ENCODE assay signal across 10 mouse cellular contexts in the genomic region with DNA sequence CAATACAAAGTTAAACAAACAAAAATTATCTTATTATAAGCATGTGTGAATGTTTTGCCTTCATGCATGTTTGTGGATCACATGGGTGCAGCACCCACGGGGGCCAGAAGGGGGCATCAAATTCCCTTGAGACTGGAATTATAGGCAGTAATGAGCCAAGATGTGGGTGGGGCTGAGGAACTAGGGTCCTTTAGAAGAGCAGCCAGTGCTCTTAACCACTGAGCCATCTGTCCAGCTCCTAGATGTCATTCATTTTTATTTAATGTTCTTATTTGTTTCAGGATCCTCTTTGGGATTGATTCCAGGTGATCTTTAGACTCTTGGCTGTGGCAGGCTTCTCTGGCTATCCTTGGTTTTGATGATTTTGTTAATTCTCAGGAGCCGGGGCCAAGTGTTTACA. TPM values are rescaled to one million over a fixed set of nuclear protein-coding genes. Genes with fewer than 3 reads are reported as not detected.
DNase-seq lines count a peak whose midpoint lies in the region; TF ChIP-seq lines count a peak whose summit lies in the region.
"Had no signal": no experiment of that assay in that cellular context is flagged by ENCODE, and none has a peak within 500 bp of the region (broad histone marks: within the 10 kb centered on the region; RNA-seq: fewer than 3 reads in every experiment).

No protein-coding gene starts in this region.

- no peak for DNase-seq in layer of hippocampus, adult 2 months (ENCODE audit: low spot score in 2 of 2)
- no peak for DNase-seq in layer of hippocampus, adult 11-12 months (ENCODE audit: low spot score)
- peak; percentile 68 for DNase-seq in MEL (ENCODE audit: low read depth, low spot score)
- DNase-seq in lung, postnatal 36 days: peak; percentile 86
- DNase-seq in embryo, embryonic 11 days: no peak
- DNase-seq in urinary bladder, postnatal 36 days (ENCODE audit: low spot score in 2 of 2): no peak
- no peak for DNase-seq in ovary, postnatal 10 days (ENCODE audit: low spot score)

- no peaks in the 10 kb centered on the region for H3K79me2 ChIP-seq in MEL (ENCODE audit: control insufficient read depth, insufficient read depth, low read length, poor library complexity)

- TF ChIP-seq EP300 in MEL (IDR thresholded peaks at IDR 0.05; ENCODE audit: low read depth in 1 of 2, low read length in 2 of 2): no peak

- H3K4me3 ChIP-seq in layer of hippocampus, adult 2 months: no peak overlapping the region
- no peak overlapping the region for H3K4me3 ChIP-seq in MEL (ENCODE audit: control insufficient read depth in 1 of 2, insufficient read depth in 1 of 2, low read depth in 2 of 2, low read length in 2 of 2)
- no peak overlapping the region for H3K4me3 ChIP-seq in cortical plate, adult 2 months (ENCODE audit: insufficient read depth, low read length)
- H3K4me3 ChIP-seq: intestine, embryonic 15.5 days; midbrain, embryonic 10.5 days had no signal

- no peak for TF ChIP-seq POLR2A in MEL (IDR thresholded peaks at IDR 0.05; ENCODE audit: control insufficient read depth in 1 of 2, insufficient read depth in 1 of 2, low read depth in 1 of 2, low read length in 2 of 2, poor library complexity in 1 of 2)
- no peak for TF ChIP-seq POLR2A in cortical plate, adult 2 months (IDR thresholded peaks at IDR 0.05; ENCODE audit: extremely low read depth, insufficient read depth, low read length)

- H3K4me1 ChIP-seq in MEL (ENCODE audit: control insufficient read depth in 1 of 2, insufficient read depth in 2 of 2, low read length in 2 of 2): no peaks in the 10 kb centered on the region
- H3K4me1 ChIP-seq in cortical plate, adult 2 months (ENCODE audit: control insufficient read depth, insufficient read depth, low read length): no peaks in the 10 kb centered on the region
- H3K4me1 ChIP-seq: intestine, embryonic 15.5 days had no signal

- H3K27me3 ChIP-seq in MEL (ENCODE audit: control insufficient read depth in 1 of 2, insufficient read depth in 2 of 2, low read length in 2 of 2): peaks cover 7 to 10% of the 10 kb centered on the region in 2 experiments
- H3K27me3 ChIP-seq: intestine, embryonic 15.5 days had no signal

- H3K9me3 ChIP-seq in MEL (replicated peaks; ENCODE audit: insufficient read depth, low read length): no peaks in the 10 kb centered on the region
- H3K9me3 ChIP-seq: intestine, embryonic 15.5 days; midbrain, embryonic 10.5 days had no signal

- H3K9ac ChIP-seq in MEL (ENCODE audit: control insufficient read depth, low read depth, low read length, poor library complexity, severe bottlenecking): no peak overlapping the region
- H3K9ac ChIP-seq: intestine, embryonic 15.5 days had no signal

- peak; percentile 64 for TF ChIP-seq RAD21 in MEL (IDR thresholded peaks at IDR 0.05; ENCODE audit: low read depth, low read length)

- no peak overlapping the region for H3K27ac ChIP-seq in layer of hippocampus, adult 2 months
- H3K27ac ChIP-seq in MEL (ENCODE audit: control insufficient read depth, low read depth, low read length): no peak overlapping the region
- no peak overlapping the region for H3K27ac ChIP-seq in cortical plate, adult 2 months (ENCODE audit: insufficient read depth, low read length)
- H3K27ac ChIP-seq: intestine, embryonic 15.5 days; midbrain, embryonic 10.5 days had no signal

- no peaks in the 10 kb centered on the region for H3K36me3 ChIP-seq in MEL (ENCODE audit: control insufficient read depth in 1 of 2, insufficient read depth in 2 of 2, low read length in 2 of 2)
- H3K36me3 ChIP-seq: intestine, embryonic 15.5 days; midbrain, embryonic 10.5 days had no signal

- peak; percentile 63 for TF ChIP-seq CTCF in layer of hippocampus, adult 2 months (conservative IDR thresholded peaks at IDR 0.05)
- TF ChIP-seq CTCF in MEL (IDR thresholded peaks at IDR 0.05 in 2 of 3, conservative IDR thresholded peaks at IDR 0.05 in 1 of 3; ENCODE audit: control insufficient read depth in 1 of 3, insufficient read depth in 1 of 3, low read depth in 2 of 3, low read length in 3 of 3, poor library complexity in 1 of 3, severe bottlenecking in 1 of 3): peak; percentile 56 to 74 (median 72)
- 0 out of 2 replicates have a peak, but pooled peaks have one; percentile 15 for TF ChIP-seq CTCF in cortical plate, adult 2 months (IDR thresholded peaks at IDR 0.05; ENCODE audit: extremely low read depth, insufficient read depth, low read length)

TF ChIP-seq in MEL, 35 proteins besides CTCF, POLR2A, EP300 and RAD21:
- no peak for TF ChIP-seq MEF2A (IDR thresholded peaks at IDR 0.05; ENCODE audit: extremely low read depth, insufficient replicate concordance, low read depth, low read length, poor library complexity, severe bottlenecking)
- peak; percentile 78 for TF ChIP-seq SMC3 (IDR thresholded peaks at IDR 0.05; ENCODE audit: low read depth, low read length)
- TF ChIP-seq USF1 (IDR thresholded peaks at IDR 0.05; ENCODE audit: low read depth, low read length): peak; percentile 53; the same call in 1 of the 2 replicates
- TF ChIP-seq RCOR1 (IDR thresholded peaks at IDR 0.05; ENCODE audit: low read depth, low read length): no peak
- TF ChIP-seq E2F4 (IDR thresholded peaks at IDR 0.05; ENCODE audit: borderline replicate concordance, low read depth, low read length): no peak
- TF ChIP-seq ZC3H11A (IDR thresholded peaks at IDR 0.05; ENCODE audit: low read depth, low read length): peak; percentile 47
- TF ChIP-seq MYB (IDR thresholded peaks at IDR 0.05; ENCODE audit: low read depth, low read length): no peak
- no peak for TF ChIP-seq ELF1 (IDR thresholded peaks at IDR 0.05; ENCODE audit: low read depth, low read length)

RNA-seq across cellular contexts. Expression of a gene that starts 0.4 kb away (rescaled TPM):
- under 1 TPM in 1 of 2 experiments, not detected in 1; 0.12 TPM for total RNA-seq in layer of hippocampus, adult 2 months (2021)
- total RNA-seq in MEL (2012; rRNA removed): 0.04 and 0.07 TPM in 2 replicates
- under 1 TPM in 1 of 2 experiments, not detected in 1; 0.26 TPM for polyA plus RNA-seq in MEL (2012; ENCODE audit: insufficient read depth in 1 of 2, insufficient read length in 2 of 2, low read depth in 1 of 2, low replicate concordance in 2 of 2, missing spikeins in 1 of 2)
- polyA plus RNA-seq in cortical plate, adult 2 months (2012; rRNA removed): 0.08 and 0.13 TPM in 2 replicates
- polyA plus RNA-seq: intestine, embryonic 15.5 days had no signal

RNA-seq across cellular contexts. Expression of a gene that starts 4.7 kb away (rescaled TPM):
- total RNA-seq in layer of hippocampus, adult 2 months (2021): not detected
- total RNA-seq in MEL (2012; rRNA removed): not detected in 2 replicates
- not detected for polyA plus RNA-seq in MEL (2012; ENCODE audit: insufficient read depth in 1 of 2, insufficient read length in 2 of 2, low read depth in 1 of 2, low replicate concordance in 2 of 2, missing spikeins in 1 of 2)
- polyA plus RNA-seq in cortical plate, adult 2 months (2012; rRNA removed): not detected in 2 replicates
- polyA plus RNA-seq: intestine, embryonic 15.5 days; midbrain, embryonic 10.5 days had no signal

RNA-seq across cellular contexts. Expression of a gene that starts 20.2 kb away (rescaled TPM):
- total RNA-seq in layer of hippocampus, adult 2 months (2021): 10 to 100 TPM; 13.2 to 14.1 TPM
- 7.2 and 8.0 TPM in 2 replicates for total RNA-seq in MEL (2012; rRNA removed)
- 10 to 100 TPM in 1 of 2 experiments, not detected in 1; 25.7 TPM for polyA plus RNA-seq in MEL (2012; ENCODE audit: insufficient read depth in 1 of 2, insufficient read length in 2 of 2, low read depth in 1 of 2, low replicate concordance in 2 of 2, missing spikeins in 1 of 2)
- polyA plus RNA-seq in cortical plate, adult 2 months (2012; rRNA removed): 12.2 and 13.2 TPM in 2 replicates

RNA-seq across cellular contexts. Expression of a gene that starts 34.7 kb away (rescaled TPM):
- total RNA-seq in layer of hippocampus, adult 2 months (2021): 10 to 100 TPM; 34.7 to 37.5 TPM
- total RNA-seq in MEL (2012; rRNA removed): 213 and 215 TPM in 2 replicates
- polyA plus RNA-seq in MEL (2012; ENCODE audit: insufficient read depth in 1 of 2, insufficient read length in 2 of 2, low read depth in 1 of 2, low replicate concordance in 2 of 2, missing spikeins in 1 of 2): 100 to 1,000 TPM in 1 of 2 experiments, not detected in 1; 338 TPM
- polyA plus RNA-seq in cortical plate, adult 2 months (2012; rRNA removed): 34.2 and 35.7 TPM in 2 replicates

Comparison
In these comparisons a context has a peak if more than half of its experiments do, and no peak if none do; other contexts are left out.
1. DNase-seq: peak in MEL (single experiment) and lung, postnatal 36 days (single experiment); none in layer of hippocampus, adult 2 months (0 of 2), layer of hippocampus, adult 11-12 months (single experiment), embryo, embryonic 11 days (single experiment), urinary bladder, postnatal 36 days (0 of 2) and ovary, postnatal 10 days (single experiment).
2. CTCF ChIP-seq: peak in every context shown above with its lines; median percentile 72 in MEL; 63 in layer of hippocampus, adult 2 months; 15 in cortical plate, adult 2 months.